Mouse (Mus musculus): ENCODE data around the gene Rab1b. TPM values are rescaled to one million over a fixed set of nuclear protein-coding genes. Genes with fewer than 3 reads are reported as not detected.
A peak's percentile ranks its signal among the peaks of the same experiment; 100 is the strongest.

The Rab1b gene
- polyA plus RNA-seq, 1 experiment = 142 TPM

DNA sequence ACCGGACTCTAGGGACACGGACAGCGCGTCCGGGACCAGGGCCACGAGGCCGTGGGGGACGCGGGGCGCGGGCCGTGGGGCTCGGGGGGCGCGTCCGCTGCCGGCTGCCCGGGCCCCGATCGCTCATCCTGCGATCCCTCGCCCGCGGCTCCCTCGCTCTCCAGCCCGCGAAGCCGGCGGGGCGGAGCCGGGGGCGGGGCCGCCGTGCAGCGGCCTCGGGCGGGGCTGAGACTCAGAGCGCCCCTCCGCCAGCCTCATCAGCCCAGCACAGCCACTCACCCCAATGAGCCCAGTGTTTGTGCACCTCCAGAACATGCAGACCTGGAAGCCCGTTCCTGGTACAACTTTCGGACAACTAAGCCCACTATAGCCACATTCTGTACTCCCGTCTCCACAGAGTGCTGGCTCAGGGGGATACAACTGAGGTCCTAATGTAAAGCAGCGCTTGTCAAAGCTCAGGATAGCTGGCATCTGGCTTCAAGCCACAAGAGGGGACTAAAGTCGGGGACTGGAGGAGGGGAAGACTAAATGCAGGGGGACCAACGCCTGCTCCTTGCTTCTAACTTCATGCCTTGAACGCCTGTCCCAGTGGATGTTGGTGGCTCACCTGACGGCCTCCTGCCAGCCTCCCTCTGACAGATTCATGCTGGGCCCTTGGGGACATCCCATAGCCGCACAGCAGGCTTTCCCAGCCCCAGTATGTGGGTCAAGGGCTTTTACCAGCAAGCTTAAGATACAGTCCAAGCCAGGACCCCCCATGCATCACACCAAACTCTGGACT is 8.3 kb downstream of the Rab1b start, which contains the start of gene Cnih2:
Cnih2 (minus strand) TSS at position 159 of the 781 bp plus-strand sequence.
- no peak for TF ChIP-seq POLR2A (IDR thresholded peaks at IDR 0.05; ENCODE audit: borderline replicate concordance, low read depth, low read length)
- peaks cover 17% of the 10 kb centered on the region for H3K4me1 ChIP-seq (ENCODE audit: control insufficient read depth, insufficient read depth, low read length)

DNA sequence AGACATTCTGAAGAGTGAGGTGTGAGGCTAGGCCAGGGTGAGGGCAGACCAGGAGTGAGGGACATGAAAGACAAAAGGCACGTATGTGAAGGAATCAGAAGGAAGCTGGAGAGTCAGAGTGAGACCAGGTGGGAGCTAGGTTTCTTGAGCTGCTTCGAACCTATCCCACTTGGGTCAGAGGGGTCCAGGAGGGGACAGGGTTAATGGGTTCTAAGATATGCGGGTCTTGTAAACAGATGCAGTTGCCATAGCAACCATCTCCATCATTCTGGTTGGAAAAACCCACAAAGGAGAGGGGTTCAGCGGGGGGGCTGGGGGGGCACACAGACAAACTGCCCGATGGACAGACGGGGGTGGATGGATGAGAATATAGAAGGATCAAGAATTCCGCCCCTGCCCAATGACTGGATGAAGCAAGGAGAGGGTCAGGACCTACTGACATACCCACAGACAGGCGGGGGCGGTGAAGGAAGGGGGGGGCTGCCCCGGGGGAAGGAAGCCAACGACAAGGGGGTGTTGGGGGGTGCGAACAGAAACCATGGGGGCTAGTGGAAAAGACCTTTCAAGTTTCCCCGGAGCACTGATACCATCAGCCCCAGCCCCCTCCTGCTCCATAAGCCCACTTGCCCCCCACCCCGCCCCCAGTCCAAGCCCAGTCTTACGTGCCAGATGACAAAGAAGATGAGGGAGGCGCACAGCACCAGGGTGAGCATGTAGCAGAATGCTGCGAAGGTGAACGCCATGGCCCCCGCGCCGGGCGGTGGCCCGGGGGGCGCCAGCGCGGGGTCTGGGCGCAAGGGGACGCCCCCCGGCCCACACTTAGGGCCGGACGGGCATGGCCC is 9.1 kb downstream of the Rab1b start:
- Histone ChIP-seq H3K4me3 (ENCODE audit: insufficient read depth, low read length) (no peak overlapping the region), H3K4me1 (ENCODE audit: control insufficient read depth, insufficient read depth, low read length) (peaks cover 14% of the 10 kb centered on the region), H3K27ac (ENCODE audit: insufficient read depth, low read depth, low read length) (no peak overlapping the region)
- TF ChIP-seq CTCF (IDR thresholded peaks at IDR 0.05; ENCODE audit: low read depth, low read length) (no peak), POLR2A (IDR thresholded peaks at IDR 0.05; ENCODE audit: borderline replicate concordance, low read depth, low read length) (no peak)

More for the DNA sequence above, 8.3 kb downstream of the Rab1b start, which contains the start of gene Cnih2:
- Histone ChIP-seq H3K27ac (ENCODE audit: insufficient read depth, low read depth, low read length) (no peak within 1 kb of the TSS), H3K4me3 (ENCODE audit: insufficient read depth, low read length) (no peak within 1 kb of the TSS)

DNA sequence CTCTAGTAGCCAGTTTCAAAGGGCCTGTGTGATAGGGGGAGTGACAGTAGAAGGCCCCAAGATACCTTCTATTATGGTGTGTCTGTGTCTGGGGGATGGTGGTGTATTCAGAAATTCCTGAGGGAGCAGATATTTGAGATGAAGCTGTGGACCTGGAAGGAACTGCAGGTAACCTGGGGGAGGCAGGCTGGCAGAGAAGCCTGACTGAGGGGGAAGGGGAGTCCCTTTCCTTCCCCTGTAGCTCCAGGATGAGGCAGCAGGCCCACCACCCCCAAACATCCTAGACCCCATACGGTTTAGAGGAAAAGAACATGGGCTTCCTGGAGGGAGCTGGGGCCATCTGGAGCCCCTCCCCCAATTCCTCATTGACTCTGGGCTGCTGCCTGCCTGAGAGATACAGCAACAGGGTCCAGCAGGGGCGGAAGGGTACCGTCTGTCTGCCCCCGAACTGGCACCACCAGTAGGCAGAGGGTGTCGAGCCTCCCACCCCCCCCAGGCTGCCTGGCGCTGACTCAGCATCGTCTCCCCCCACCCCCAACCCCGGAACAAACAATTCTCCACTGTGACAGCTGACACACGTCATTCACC is 10.9 kb downstream of the Rab1b start:
- H3K4me3 ChIP-seq (ENCODE audit: insufficient read depth, low read length) = no peak overlapping the region
- H3K27ac ChIP-seq (ENCODE audit: insufficient read depth, low read depth, low read length) = no peak overlapping the region
- TF ChIP-seq CTCF (IDR thresholded peaks at IDR 0.05; ENCODE audit: low read depth, low read length) (no peak), POLR2A (IDR thresholded peaks at IDR 0.05; ENCODE audit: borderline replicate concordance, low read depth, low read length) (no peak)
- peaks cover 6% of the 10 kb centered on the region for H3K4me1 ChIP-seq (ENCODE audit: control insufficient read depth, insufficient read depth, low read length)

DNA sequence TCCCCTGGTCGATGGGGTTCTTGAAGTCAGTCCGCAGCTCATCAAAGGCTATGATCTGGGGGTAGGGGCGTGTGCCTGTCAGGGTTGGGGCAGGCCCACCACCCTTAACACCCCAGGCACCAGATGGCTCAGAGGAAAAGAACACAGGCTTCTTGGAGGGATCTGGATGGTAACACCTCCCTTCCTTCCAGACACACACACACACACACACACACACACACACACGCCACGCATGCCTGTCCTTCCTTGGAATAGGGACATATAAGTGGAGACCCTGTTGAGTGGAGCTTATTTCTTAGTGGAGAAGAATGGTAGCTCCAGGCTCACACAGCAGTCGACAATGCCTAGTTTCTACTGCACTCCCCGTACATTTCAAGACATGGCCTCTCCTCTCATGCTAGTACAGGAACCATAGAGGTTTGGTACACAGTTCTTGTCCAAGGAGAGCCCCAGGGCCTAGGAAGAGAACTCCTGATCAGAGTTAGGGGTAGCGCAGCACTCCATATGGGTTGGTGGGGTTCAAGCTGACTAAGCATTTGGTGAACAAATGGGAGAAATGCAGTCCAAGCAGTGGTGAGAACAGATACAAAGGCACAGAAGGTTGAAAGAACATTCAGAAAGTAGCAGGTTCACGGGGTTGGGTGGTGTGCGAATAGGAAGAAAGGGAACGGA is 12.0 kb downstream of the Rab1b start:
- TF ChIP-seq POLR2A (IDR thresholded peaks at IDR 0.05; ENCODE audit: borderline replicate concordance, low read depth, low read length) (no peak), CTCF (IDR thresholded peaks at IDR 0.05; ENCODE audit: low read depth, low read length) (no peak)

DNA sequence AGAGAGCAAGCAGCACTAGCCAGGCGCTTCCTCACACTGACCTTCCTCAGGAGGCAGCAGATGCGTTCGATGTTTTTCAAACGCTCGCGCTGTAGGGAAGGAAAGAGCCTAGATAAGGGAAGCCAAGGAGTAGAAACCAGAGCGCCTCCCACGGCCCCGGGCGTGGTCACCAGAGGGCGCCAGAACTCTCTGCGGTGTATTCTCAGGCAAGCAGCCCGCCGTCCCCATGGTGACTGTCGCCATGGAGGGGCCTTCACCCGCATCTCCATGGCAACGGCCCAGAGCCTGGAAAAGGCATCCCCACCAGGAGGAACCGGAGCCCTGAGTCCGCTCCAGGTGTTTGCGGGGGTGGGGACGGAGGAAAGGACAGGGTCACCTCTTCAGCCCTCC is 12.6 kb downstream of the Rab1b start:
- TF ChIP-seq POLR2A (IDR thresholded peaks at IDR 0.05; ENCODE audit: borderline replicate concordance, low read depth, low read length) (no peak), CTCF (IDR thresholded peaks at IDR 0.05; ENCODE audit: low read depth, low read length) (peak; percentile 55; the same call in 1 of the 2 replicates)
- no peak overlapping the region for H3K4me3 ChIP-seq (ENCODE audit: insufficient read depth, low read length)
- peaks cover 8% of the 10 kb centered on the region for H3K4me1 ChIP-seq (ENCODE audit: control insufficient read depth, insufficient read depth, low read length)
- H3K27ac ChIP-seq (ENCODE audit: insufficient read depth, low read depth, low read length) = no peak overlapping the region

More for the DNA sequence above, 12.0 kb downstream of the Rab1b start:
- peaks cover 6% of the 10 kb centered on the region for H3K4me1 ChIP-seq (ENCODE audit: control insufficient read depth, insufficient read depth, low read length)
- H3K4me3 ChIP-seq (ENCODE audit: insufficient read depth, low read length) = no peak overlapping the region
- H3K27ac ChIP-seq (ENCODE audit: insufficient read depth, low read depth, low read length) = no peak overlapping the region

DNA sequence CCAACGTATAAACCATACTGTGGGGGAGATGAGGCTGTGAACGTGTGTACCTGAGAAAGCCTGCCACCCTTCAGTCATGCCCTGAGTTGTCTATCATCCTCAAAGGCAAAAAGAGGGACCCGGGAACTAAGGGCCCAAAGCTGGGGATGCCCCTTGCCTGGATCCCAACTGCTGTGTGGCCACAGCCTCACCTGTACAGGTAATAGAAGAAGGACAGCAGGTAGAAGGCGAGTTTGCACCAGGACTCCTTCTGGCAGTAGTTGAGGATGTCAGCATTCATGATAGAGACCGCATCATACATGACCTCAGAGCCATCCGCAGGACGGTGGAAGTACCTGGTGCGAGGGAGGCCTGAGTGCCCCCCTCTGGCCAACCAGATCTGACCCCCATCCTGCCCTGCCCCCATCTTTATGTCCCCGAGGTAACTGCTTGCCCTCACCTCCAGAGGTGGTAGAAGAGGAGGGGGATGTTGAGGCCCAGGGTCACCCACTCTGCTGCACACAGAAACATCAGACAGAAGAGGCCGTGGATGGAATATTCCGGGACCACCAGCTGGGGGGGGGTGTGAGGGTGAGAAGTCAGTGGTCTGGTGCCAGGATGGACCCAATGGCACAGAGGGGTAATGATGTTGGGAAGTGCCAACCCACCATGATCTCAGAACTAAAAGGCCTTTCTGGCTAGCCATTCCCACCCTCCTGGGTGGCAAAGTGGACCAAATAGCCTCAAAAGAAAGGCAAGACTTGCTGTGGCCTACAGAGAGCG is 13.2 kb downstream of the Rab1b start:
- Histone ChIP-seq H3K4me1 (ENCODE audit: control insufficient read depth, insufficient read depth, low read length) (peaks cover 10% of the 10 kb centered on the region), H3K4me3 (ENCODE audit: insufficient read depth, low read length) (no peak overlapping the region), H3K27ac (ENCODE audit: insufficient read depth, low read depth, low read length) (no peak overlapping the region)
- TF ChIP-seq CTCF (IDR thresholded peaks at IDR 0.05; ENCODE audit: low read depth, low read length) = no peak
- no peak for TF ChIP-seq POLR2A (IDR thresholded peaks at IDR 0.05; ENCODE audit: borderline replicate concordance, low read depth, low read length)

DNA sequence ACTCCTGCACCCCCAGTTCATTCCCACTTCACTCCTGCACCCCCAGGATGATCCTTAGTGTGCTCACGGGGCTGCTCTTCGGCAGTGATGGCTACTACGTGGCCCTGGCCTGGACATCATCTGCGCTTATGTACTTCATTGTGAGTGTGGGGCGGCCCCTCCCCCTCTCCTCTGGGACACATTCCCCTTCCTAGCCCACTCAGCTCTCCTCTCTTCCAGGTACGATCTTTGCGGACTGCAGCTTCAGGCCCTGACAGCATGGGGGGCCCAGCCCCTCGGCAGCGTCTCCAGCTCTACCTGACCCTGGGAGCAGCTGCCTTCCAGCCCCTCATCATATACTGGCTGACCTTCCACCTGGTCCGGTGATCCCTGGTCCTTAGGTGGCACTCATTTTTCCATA is 14.8 kb downstream of the Rab1b start:
- no peak for TF ChIP-seq CTCF (IDR thresholded peaks at IDR 0.05; ENCODE audit: low read depth, low read length)
- TF ChIP-seq POLR2A (IDR thresholded peaks at IDR 0.05; ENCODE audit: borderline replicate concordance, low read depth, low read length) = no peak
- no peak overlapping the region for H3K27ac ChIP-seq (ENCODE audit: insufficient read depth, low read depth, low read length)
- peaks cover 16% of the 10 kb centered on the region for H3K4me1 ChIP-seq (ENCODE audit: control insufficient read depth, insufficient read depth, low read length)
- H3K4me3 ChIP-seq (ENCODE audit: insufficient read depth, low read length) = no peak overlapping the region

DNA sequence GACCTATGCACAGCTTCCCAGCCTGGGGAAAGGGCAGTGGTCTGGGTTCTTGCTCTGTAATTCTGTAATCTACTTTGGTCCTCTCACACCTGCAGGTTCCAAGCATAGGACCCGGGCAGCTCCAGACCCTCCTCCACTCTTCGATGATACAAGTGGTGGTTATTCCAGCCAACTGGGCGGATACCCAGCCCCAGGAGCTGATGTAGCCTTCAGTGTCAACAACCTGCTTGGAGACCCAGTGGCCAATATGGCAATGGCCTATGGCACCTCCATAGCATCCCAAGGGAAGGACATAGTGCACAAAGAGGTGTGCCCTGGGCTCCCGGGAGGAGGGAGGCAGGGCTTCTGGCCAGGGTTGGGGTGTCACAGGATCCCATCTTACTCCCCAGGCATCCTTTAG is 17.5 kb downstream of the Rab1b start:
- no peak for TF ChIP-seq POLR2A (IDR thresholded peaks at IDR 0.05; ENCODE audit: borderline replicate concordance, low read depth, low read length)
- TF ChIP-seq CTCF (IDR thresholded peaks at IDR 0.05; ENCODE audit: low read depth, low read length) = no peak
- Histone ChIP-seq H3K27ac (ENCODE audit: insufficient read depth, low read depth, low read length) (no peak overlapping the region), H3K4me1 (ENCODE audit: control insufficient read depth, insufficient read depth, low read length) (peaks cover 20% of the 10 kb centered on the region), H3K4me3 (ENCODE audit: insufficient read depth, low read length) (peak overlapping the region; percentile 91)
